11 mouse cellular contexts compared by ENCODE assay signal in genomic region chr10:79933861-79934260, GRCm38 (mm10). TPM values are rescaled to one million over a fixed set of nuclear protein-coding genes. Genes with fewer than 3 reads are reported as not detected.
DNase-seq lines count a peak whose midpoint lies in the region; ATAC-seq and TF ChIP-seq lines count a peak whose summit lies in the region.
"Had no signal": no experiment of that assay in that cellular context is flagged by ENCODE, and none has a peak within 500 bp of the region (broad histone marks: within the 10 kb centered on the region; RNA-seq: fewer than 3 reads in every experiment).

No protein-coding gene starts in this region.

- no peak for TF ChIP-seq POLR2A in CH12.LX (IDR thresholded peaks at IDR 0.05; ENCODE audit: low read depth, low read length)

- no peak overlapping the region for H3K4me2 ChIP-seq in kidney, postnatal 0 days (ENCODE audit: low read length)
- H3K4me2 ChIP-seq in CH12.LX (ENCODE audit: insufficient read depth, low read depth, poor library complexity, severe bottlenecking), result peak overlapping the region; percentile 78; the same call in 1 of the 2 replicates
- peak overlapping the region; percentile 10; the same call in 1 of the 2 replicates for H3K4me2 ChIP-seq in intestine, postnatal 0 days (replicated peaks; ENCODE audit: low read depth)

- no peak for TF ChIP-seq EP300 in CH12.LX (IDR thresholded peaks at IDR 0.05; ENCODE audit: low read length)

- TF ChIP-seq CTCF in kidney, postnatal 0 days (IDR thresholded peaks at IDR 0.05; ENCODE audit: low read depth), result no peak
- TF ChIP-seq CTCF in CH12.LX (conservative IDR thresholded peaks at IDR 0.05 in 1 of 2, IDR thresholded peaks at IDR 0.05 in 1 of 2; ENCODE audit: low read depth in 2 of 2, low read length in 2 of 2), result no peak
- TF ChIP-seq CTCF in intestine, postnatal 0 days (IDR thresholded peaks at IDR 0.05; ENCODE audit: low read depth), result no peak

- H3K4me3 ChIP-seq in kidney, postnatal 0 days (replicated peaks; ENCODE audit: low read depth, low read length), result no peak overlapping the region
- H3K4me3 ChIP-seq in CH12.LX (replicated peaks in 1 of 3; ENCODE audit: low read depth in 2 of 3, low read length in 2 of 3, poor library complexity in 1 of 3), result peak overlapping the region; percentile 7 to 72 (median 16)
- H3K4me3 ChIP-seq in brown adipose tissue, adult 24 weeks (ENCODE audit: insufficient read depth, low read depth, low read length), result no peak overlapping the region
- no peak overlapping the region for H3K4me3 ChIP-seq in intestine, postnatal 0 days (ENCODE audit: low read depth, low read length)

- in situ Hi-C loops in CH12.LX (cut with MboI; ENCODE audit: low pct_ligation_motif_present, low pct_unique_long_range_greater_than_20kb, low sequenced_read_pairs), result no loop called here

- 67% methylated on average over 6 of the region's 6 CpGs for WGBS in kidney, postnatal 0 days
- 64% methylated on average over 6 of the region's 6 CpGs for WGBS in intestine, postnatal 0 days

- no peak overlapping the region for H3K9ac ChIP-seq in kidney, postnatal 0 days (ENCODE audit: low read depth, low read length)
- peak overlapping the region; percentile 22; the same call in 1 of the 2 replicates for H3K9ac ChIP-seq in CH12.LX (ENCODE audit: insufficient read depth, low read depth)
- no peak overlapping the region for H3K9ac ChIP-seq in intestine, postnatal 0 days (ENCODE audit: low read depth, low read length)

- peaks cover 100% of the 10 kb centered on the region for H3K79me2 ChIP-seq in CH12.LX (replicated peaks; ENCODE audit: control insufficient read depth, extremely low read depth, insufficient read depth, poor library complexity, severe bottlenecking)

- H3K9me3 ChIP-seq in kidney, postnatal 0 days (replicated peaks; ENCODE audit: low read length), result no peaks in the 10 kb centered on the region
- H3K9me3 ChIP-seq in CH12.LX (replicated peaks; ENCODE audit: low read length), result no peaks in the 10 kb centered on the region
- no peaks in the 10 kb centered on the region for H3K9me3 ChIP-seq in intestine, postnatal 0 days (ENCODE audit: control insufficient read depth)

- H3K4me1 ChIP-seq in kidney, postnatal 0 days (replicated peaks; ENCODE audit: insufficient read depth, low read length), result peaks cover 66% of the 10 kb centered on the region
- peaks cover 59 to 95% of the 10 kb centered on the region in 2 experiments for H3K4me1 ChIP-seq in CH12.LX (ENCODE audit: control insufficient read depth in 1 of 2, insufficient read depth in 2 of 2)
- H3K4me1 ChIP-seq in brown adipose tissue, adult 24 weeks (ENCODE audit: control insufficient read depth, insufficient read depth, insufficient read length, low read length), result peaks cover 42% of the 10 kb centered on the region
- H3K4me1 ChIP-seq in intestine, postnatal 0 days (replicated peaks; ENCODE audit: control insufficient read depth, insufficient read depth, low read length), result peaks cover 20% of the 10 kb centered on the region

- no peaks in the 10 kb centered on the region for H3K27me3 ChIP-seq in kidney, postnatal 0 days (ENCODE audit: insufficient read depth, low read length)
- no peaks in the 10 kb centered on the region for H3K27me3 ChIP-seq in CH12.LX (replicated peaks)
- no peaks in the 10 kb centered on the region for H3K27me3 ChIP-seq in intestine, postnatal 0 days (replicated peaks; ENCODE audit: control insufficient read depth, insufficient read depth, low read length)

- ATAC-seq in kidney, postnatal 0 days (replicated peaks; ENCODE audit: low FRiP score, low read depth), result no peak
- ATAC-seq in intestine, postnatal 0 days, result no peak

- no peak for TF ChIP-seq RAD21 in CH12.LX (IDR thresholded peaks at IDR 0.05; ENCODE audit: low read depth, low read length)

- DNase-seq in kidney, postnatal 0 days (ENCODE audit: low spot score), result no peak
- DNase-seq in kidney, postnatal 36 days, result no peak
- DNase-seq in CH12.LX (ENCODE audit: extremely low read depth), result no peak
- no peak for DNase-seq in adrenal gland, adult 18-20 months (ENCODE audit: low spot score in 2 of 2)
- no peak for DNase-seq in embryo, embryonic 9.5 days (ENCODE audit: extremely low spot score)
- no peak for DNase-seq in cerebellum, adult 11-12 months

- peaks cover 16% of the 10 kb centered on the region for H3K36me3 ChIP-seq in kidney, postnatal 0 days (ENCODE audit: insufficient read depth, low read length)
- H3K36me3 ChIP-seq in CH12.LX (replicated peaks in 1 of 2; ENCODE audit: control insufficient read depth in 1 of 2, insufficient read depth in 1 of 2, low read length in 1 of 2), result peaks cover 70 to 90% of the 10 kb centered on the region in 2 experiments
- H3K36me3 ChIP-seq in intestine, postnatal 0 days (ENCODE audit: control insufficient read depth, insufficient read depth), result peaks cover 36% of the 10 kb centered on the region

- H3K27ac ChIP-seq in kidney, postnatal 0 days, result peak overlapping the region; percentile 15; the same call in 1 of the 2 replicates
- H3K27ac ChIP-seq in CH12.LX (ENCODE audit: insufficient read depth, low read depth), result peak overlapping the region; percentile 76
- H3K27ac ChIP-seq in brown adipose tissue, adult 24 weeks (replicated peaks; ENCODE audit: low read depth, low read length), result peak overlapping the region; percentile 9; the same call in 1 of the 2 replicates
- H3K27ac ChIP-seq in intestine, postnatal 0 days (ENCODE audit: low read depth, low read length), result peak overlapping the region; percentile 57; the same call in 1 of the 2 replicates

- dilution Hi-C loops in CH12.LX (cut with MboI; ENCODE audit: extremely low pct_ligation_motif_present, extremely low pct_unique_long_range_greater_than_20kb, low sequenced_read_pairs), result no loop called here

TF ChIP-seq in CH12.LX, 34 proteins besides CTCF, POLR2A, EP300 and RAD21:
- TF ChIP-seq SIN3A (IDR thresholded peaks at IDR 0.05; ENCODE audit: low read length) (0 out of 2 replicates have a peak, but pooled peaks have one; percentile 40), BHLHE40 (IDR thresholded peaks at IDR 0.05; ENCODE audit: low read depth, low read length) (no peak), HCFC1 (IDR thresholded peaks at IDR 0.05; ENCODE audit: low read depth, low read length) (no peak)
TF ChIP-seq in CH12.LX: peak in this region for 1.

RNA-seq across cellular contexts. Expression of gene Arid3a, which starts 7.0 kb away (rescaled TPM):
- 4.1 and 4.5 TPM in 2 replicates for polyA plus RNA-seq in kidney, postnatal 0 days (2015; fragmentation: Nextera tagmentation; extraction: Ambion mirVana)
- 114 and 161 TPM in 2 replicates for total RNA-seq in CH12.LX (2012; rRNA removed)
- 45.9 and 48.4 TPM in 2 replicates for total RNA-seq in CH12.LX (2014; rRNA removed)
- 84.7 and 94.4 TPM in 2 replicates for polyA plus RNA-seq in CH12.LX (2012; ENCODE audit: insufficient read length, low read depth)
- 1.3 and 2.9 TPM in 2 replicates for polyA plus RNA-seq in brown adipose tissue, adult 24 weeks (2012; ENCODE audit: insufficient read depth, insufficient read length, missing spikeins)
- polyA plus RNA-seq in intestine, postnatal 0 days (2015; fragmentation: Nextera tagmentation; extraction: Ambion mirVana), result 8.7 and 13.2 TPM in 2 replicates
- 1 to 10 TPM; 3.6 to 4.3 TPM for total RNA-seq in adrenal gland, adult 18-20 months (2021)

RNA-seq across cellular contexts. Expression of gene R3hdm4, which starts 12.9 kb away (rescaled TPM):
- polyA plus RNA-seq in kidney, postnatal 0 days (2015; fragmentation: Nextera tagmentation; extraction: Ambion mirVana), result 120 and 137 TPM in 2 replicates
- total RNA-seq in CH12.LX (2012; rRNA removed), result 20.9 and 22.3 TPM in 2 replicates
- total RNA-seq in CH12.LX (2014; rRNA removed), result 8.9 and 10.5 TPM in 2 replicates
- 53.2 and 59.4 TPM in 2 replicates for polyA plus RNA-seq in CH12.LX (2012; ENCODE audit: insufficient read length, low read depth)
- 55.0 and 60.7 TPM in 2 replicates for polyA plus RNA-seq in brown adipose tissue, adult 24 weeks (2012; ENCODE audit: insufficient read depth, insufficient read length, missing spikeins)
- polyA plus RNA-seq in intestine, postnatal 0 days (2015; fragmentation: Nextera tagmentation; extraction: Ambion mirVana), result 62.0 and 62.8 TPM in 2 replicates
- 100 to 1,000 TPM in 1 of 2 experiments, 10 to 100 TPM in 1; 92.0 to 107 TPM for total RNA-seq in adrenal gland, adult 18-20 months (2021)

RNA-seq across cellular contexts. Expression of gene Kiss1r, which starts 17.1 kb away (rescaled TPM):
- polyA plus RNA-seq in kidney, postnatal 0 days (2015; fragmentation: Nextera tagmentation; extraction: Ambion mirVana), result 1.6 and 1.8 TPM in 2 replicates
- total RNA-seq in CH12.LX (2012; rRNA removed), result 0.21 and 0.76 TPM in 2 replicates
- total RNA-seq in CH12.LX (2014; rRNA removed), result 0.24 and 0.32 TPM in 2 replicates
- polyA plus RNA-seq in CH12.LX (2012; ENCODE audit: insufficient read length, low read depth), result 0.17 and 0.20 TPM in 2 replicates
- polyA plus RNA-seq in brown adipose tissue, adult 24 weeks (2012; ENCODE audit: insufficient read depth, insufficient read length, missing spikeins), result 0.38 and 0.63 TPM in 2 replicates
- 0.21 and 0.47 TPM in 2 replicates for polyA plus RNA-seq in intestine, postnatal 0 days (2015; fragmentation: Nextera tagmentation; extraction: Ambion mirVana)
- 1 to 10 TPM; 1.0 to 2.2 TPM for total RNA-seq in adrenal gland, adult 18-20 months (2021)

RNA-seq across cellular contexts. Expression of gene Gm26602, which starts 23.2 kb away (rescaled TPM):
- polyA plus RNA-seq in kidney, postnatal 0 days (2015; fragmentation: Nextera tagmentation; extraction: Ambion mirVana), result 4.8 and 21.6 TPM in 2 replicates
- total RNA-seq in CH12.LX (2012; rRNA removed), result 6.0 and 8.1 TPM in 2 replicates
- total RNA-seq in CH12.LX (2014; rRNA removed), result not detected in 2 replicates
- polyA plus RNA-seq in CH12.LX (2012; ENCODE audit: insufficient read length, low read depth), result not detected in 2 replicates
- polyA plus RNA-seq in brown adipose tissue, adult 24 weeks (2012; ENCODE audit: insufficient read depth, insufficient read length, missing spikeins), result not detected in 2 replicates
- polyA plus RNA-seq in intestine, postnatal 0 days (2015; fragmentation: Nextera tagmentation; extraction: Ambion mirVana), result 2.9 and 17.9 TPM in 2 replicates
- not detected for total RNA-seq in adrenal gland, adult 18-20 months (2021)
- total RNA-seq: adrenal gland, adult 8-10 months had no signal
- polyA plus RNA-seq: frontal cortex, adult 2 months; liver, embryonic 16.5 days had no signal

RNA-seq across cellular contexts. Expression of gene Med16, which starts 25.1 kb away (rescaled TPM):
- polyA plus RNA-seq in kidney, postnatal 0 days (2015; fragmentation: Nextera tagmentation; extraction: Ambion mirVana), result 44.9 and 49.0 TPM in 2 replicates
- total RNA-seq in CH12.LX (2012; rRNA removed) (12.1 and 14.4 TPM in 2 replicates), CH12.LX (2014; rRNA removed) (8.7 and 10.2 TPM in 2 replicates)
- 20.7 and 22.8 TPM in 2 replicates for polyA plus RNA-seq in CH12.LX (2012; ENCODE audit: insufficient read length, low read depth)
- polyA plus RNA-seq in brown adipose tissue, adult 24 weeks (2012; ENCODE audit: insufficient read depth, insufficient read length, missing spikeins), result 11.2 and 12.9 TPM in 2 replicates
- 17.0 and 17.8 TPM in 2 replicates for polyA plus RNA-seq in intestine, postnatal 0 days (2015; fragmentation: Nextera tagmentation; extraction: Ambion mirVana)
- 10 to 100 TPM; 32.7 to 40.7 TPM for total RNA-seq in adrenal gland, adult 18-20 months (2021)

Comparison
In these comparisons a context has a peak if more than half of its experiments do, and no peak if none do; other contexts are left out.
1. H3K27ac ChIP-seq: peak in every context shown above with its lines; median percentile 76 in CH12.LX; 57 in intestine, postnatal 0 days; 15 in kidney, postnatal 0 days; 9 in brown adipose tissue, adult 24 weeks.
2. H3K4me3 ChIP-seq: peak in CH12.LX (3 of 3); none in kidney, postnatal 0 days (single experiment), brown adipose tissue, adult 24 weeks (single experiment) and intestine, postnatal 0 days (single experiment).